Mouse (Mus musculus) retina, embryonic 14.5 days (tissue): ENCODE data around the gene Tor4a.

Experiments
- DNase-seq: peaks from one replicate; pipeline ENCODE4 v3.0.0-alpha.2; 2015; ENCODE audit warnings: low spot score

Tor4a gene

DNA sequence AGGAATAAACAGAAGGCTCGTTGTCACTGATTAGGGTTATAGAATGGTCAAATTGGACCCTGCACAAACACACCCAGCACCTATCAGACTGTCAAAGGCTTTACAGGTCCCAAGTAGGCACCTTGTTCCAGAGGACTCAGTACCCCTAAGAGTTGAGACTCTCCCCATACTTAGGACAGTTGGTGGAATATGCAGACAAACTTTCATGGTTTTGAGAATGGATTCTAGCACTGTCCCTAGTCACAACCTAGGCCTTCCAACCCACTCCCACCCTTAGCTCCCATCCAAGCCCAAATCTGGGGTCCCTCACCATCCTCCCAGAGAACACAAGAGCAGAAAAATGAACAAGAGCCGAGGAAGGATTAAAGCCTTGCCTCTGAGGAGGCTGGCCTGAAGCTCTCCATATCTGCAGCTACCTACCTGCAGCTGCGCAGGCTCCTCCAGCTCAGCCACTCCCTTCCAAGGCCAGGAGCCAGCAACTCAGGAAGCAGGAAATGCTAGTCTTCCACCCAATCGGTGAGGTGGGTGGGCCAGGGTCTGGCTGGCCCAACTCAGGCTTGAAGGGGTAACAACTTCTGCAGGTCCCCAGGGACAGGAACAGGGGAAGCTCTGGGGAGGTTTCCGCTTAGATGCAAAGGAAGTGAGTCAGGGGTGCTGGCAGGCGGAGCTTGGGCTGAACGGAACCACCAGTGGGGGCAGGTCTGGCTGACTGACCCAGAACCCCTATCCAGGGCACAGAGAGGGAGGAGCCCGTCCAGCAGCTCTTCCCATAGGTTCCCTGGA lies at the start of gene Tor4a:
Tor4a (minus strand) TSS at position 715 of the 783 bp plus-strand sequence.
- DNase-seq, result peak; percentile 15

DNA sequence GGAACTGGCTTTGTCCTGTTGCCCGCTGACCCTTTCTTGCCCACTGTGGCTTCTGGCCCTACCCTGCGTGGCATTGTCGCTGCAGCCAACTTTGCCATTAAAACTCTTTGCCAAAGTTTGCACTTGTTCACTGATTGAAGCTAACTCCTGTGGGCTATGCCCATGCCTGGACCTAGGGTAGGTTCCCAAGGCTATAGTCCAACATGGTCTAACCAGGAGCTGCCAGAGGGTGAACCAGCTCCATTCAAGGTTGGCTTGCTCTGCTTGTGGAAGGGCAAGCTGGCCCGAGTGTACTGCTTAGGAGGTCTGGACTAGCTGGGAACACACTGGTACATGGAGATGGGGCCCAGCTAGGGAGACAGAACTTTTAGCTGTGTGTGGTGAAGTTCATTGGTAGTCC lies 47.5 kb upstream of the Tor4a start:
- no peak for DNase-seq

DNA sequence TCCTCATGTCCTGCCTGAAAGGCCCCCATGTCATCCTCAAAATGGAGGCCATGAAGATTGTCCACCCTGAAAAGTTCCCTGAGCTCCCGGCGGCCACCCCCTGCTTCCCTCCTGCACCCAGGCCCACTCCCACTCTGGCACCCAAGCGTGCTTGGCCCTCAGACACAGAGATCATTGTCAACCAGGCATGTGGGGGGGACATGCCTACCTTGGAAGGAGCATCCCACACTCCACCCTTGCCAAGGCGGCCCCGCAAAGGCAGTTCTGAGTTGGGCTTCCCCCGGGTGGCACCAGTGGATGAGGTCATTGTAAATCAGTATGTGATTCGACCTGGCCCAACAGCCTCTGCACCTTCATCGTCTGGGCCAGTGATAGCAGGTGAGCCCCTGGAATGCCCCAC lies 46.7 kb upstream of the Tor4a start:
- no peak for DNase-seq

DNA sequence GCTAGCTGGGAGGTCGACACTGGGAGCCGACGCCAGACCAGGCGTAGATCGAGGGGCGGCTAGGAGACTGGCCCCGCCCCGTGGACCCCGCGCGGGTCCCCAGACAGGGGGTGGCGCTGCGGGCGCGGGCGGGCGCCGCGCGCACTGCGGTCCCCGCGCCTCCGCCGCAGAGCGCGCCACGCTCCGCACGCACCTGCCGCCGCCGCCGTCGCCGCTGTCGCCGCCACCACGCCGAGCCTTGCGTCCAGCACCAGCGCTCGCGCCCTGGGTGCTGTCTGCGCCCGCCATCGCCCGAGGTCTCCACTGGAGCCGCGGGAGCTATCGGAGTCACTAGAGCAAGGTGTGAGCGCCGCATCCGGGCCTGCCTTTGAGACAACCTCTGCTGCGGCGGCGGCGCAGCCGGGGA lies 45.4 kb upstream of the Tor4a start, which contains the start of the genes Rnf208 and Cysrt1:
Rnf208 (plus strand) TSS at position 155 of the 406 bp plus-strand sequence.
Cysrt1 (minus strand) TSS at position 352 of the 406 bp plus-strand sequence.
- peak; percentile 62 for DNase-seq

DNA sequence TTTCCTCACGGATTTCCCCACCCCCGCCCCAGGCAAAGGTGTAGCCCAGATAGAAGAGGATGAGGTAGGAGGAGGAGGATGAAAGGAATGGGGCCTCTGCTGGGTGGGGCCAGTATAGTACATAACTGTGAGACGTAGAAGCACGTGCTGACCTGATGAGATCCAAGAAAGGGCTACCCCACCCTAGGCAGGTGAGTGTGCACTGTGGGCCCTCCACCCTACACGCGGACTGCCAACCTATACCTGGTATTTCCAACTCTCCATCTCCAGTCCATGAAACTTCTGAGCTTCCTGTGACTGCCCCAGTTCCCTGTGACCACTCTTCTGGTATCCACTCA lies 44.7 kb upstream of the Tor4a start:
- no peak for DNase-seq

DNA sequence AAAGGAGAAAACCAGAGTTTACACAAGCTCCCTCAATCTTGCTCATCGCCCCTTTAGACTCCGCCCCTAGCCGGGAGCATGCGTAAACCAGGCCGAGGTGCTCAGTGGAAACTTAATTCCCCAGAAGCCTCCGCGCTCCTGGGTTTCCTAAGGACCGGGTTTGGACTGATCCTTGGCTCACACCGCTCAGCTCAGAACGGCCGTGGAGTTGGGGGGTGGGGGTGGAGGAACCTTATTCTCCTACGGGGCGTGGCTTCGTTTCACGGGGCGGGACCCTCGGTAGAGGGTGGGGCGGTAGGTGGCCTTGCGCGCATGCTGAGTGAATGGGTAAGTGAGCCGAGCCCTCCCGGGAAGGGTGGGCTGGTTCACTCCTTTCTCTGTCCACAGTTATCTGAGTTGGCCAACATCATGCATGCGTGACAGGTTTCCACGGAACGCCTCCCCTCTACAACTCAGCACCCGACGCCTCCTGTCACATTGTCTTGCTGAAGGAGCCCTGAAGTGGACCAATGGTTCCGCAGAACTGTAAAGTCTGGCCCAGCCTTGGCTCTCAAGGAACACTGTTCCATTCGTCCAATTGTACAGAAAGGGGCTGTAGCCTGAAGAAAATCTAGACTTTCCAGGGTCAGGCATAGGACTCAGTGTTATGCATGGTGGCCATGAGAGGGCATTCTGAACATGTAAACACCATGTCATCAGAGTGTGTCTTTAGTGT lies 44.2 kb upstream of the Tor4a start:
- peak; percentile 82 for DNase-seq

DNA sequence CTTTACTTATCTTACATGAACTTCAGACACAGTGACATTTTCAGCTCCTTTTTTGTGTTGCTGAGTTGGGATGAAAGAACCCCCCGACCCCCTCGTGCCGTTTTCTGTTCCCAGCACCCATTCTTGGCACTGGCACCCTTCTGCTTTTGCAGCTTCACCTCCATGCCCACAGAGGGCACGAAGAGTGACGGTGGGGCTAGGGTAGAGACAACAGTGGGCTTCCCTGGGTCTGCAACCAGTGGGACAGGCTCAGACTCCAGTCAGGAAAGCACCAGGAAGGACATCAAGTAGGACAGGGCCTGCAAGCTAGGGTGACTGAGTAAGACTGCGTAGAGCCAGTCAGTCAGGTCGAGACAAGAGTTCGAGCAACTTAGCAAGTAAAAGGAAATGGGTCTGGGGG lies 43.6 kb upstream of the Tor4a start:
- DNase-seq, result no peak

DNA sequence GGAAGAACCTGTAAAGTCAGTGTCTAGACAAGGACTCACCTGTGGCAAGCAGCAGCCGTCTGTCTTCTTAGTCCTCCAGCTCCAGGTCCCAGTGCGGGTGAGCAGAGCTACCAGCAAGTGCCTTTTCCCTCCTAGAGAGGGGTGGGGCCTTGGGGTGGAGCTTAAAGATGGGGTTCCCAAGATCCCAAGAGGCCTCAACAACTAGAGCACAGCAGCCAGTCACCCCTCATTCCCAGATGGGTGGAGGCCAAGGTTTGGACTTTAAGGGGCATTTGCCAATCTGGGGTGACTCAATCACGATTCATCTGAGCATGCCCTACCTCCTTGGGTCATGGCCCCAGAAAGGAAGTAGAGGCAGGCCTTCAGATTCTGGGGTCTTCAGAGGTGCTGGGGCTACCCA lies 43.1 kb upstream of the Tor4a start:
- no peak for DNase-seq

DNA sequence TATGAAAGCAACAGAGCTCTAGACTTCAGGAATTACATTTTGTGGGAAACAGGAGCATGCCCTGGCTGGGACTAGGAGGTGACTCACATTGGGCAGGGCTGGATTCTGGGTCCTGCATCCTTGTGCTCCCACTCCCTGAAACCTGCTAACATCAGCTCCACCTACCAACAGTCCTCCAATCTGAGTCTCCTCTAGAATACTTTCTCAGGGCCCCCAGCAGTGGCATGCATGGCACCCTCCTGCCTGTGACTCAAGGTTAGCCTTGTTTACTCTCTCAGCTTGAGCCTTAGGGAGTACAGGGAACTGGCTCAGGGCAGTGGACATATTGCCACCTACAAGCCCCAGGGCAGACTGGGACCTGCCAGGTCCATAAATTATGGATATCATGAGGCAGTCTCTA lies 41.4 kb upstream of the Tor4a start:
- DNase-seq, result no peak

DNA sequence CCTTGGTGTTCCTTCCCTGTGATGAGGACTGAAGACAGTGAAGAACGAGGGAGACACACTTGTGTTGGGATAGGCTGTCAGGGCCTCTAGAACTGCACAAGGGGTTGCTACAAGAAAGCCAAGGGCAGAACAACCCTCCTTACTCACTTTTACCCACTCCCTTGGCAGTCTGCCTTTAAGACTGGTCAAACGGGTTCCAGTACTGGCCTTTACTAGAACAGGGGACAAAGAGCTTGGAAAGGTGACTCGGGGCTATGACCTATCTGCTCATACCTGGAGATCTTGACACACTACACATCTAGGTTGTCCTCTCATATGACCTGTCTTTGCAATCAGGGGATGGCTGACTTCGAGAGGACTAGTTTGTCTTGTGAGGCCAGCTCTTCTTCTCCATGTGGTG lies 40.8 kb upstream of the Tor4a start:
- DNase-seq, result no peak

DNA sequence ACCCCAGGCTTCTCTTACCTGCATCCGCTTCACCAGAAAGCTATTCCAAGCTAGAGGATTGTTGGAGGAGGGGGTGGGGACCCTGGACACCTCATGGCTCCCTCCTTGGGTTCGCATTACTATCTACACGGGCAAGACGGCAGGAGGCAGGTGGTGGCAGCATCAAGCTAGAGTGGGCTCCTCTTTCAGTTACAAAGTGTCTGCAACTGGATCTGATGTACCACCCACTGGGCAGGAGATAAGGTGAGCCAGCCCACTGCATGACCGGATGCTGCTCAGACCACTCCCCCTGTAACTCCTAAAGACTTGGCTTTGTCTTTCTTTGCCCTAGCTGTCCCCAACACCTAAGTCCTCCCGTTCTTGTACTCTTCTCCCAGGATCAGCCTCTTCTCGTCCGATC lies 39.9 kb upstream of the Tor4a start, which contains the start of gene Rnf224:
Rnf224 (minus strand) TSS at position 174 of the 400 bp plus-strand sequence.
- DNase-seq, result no peak

DNA sequence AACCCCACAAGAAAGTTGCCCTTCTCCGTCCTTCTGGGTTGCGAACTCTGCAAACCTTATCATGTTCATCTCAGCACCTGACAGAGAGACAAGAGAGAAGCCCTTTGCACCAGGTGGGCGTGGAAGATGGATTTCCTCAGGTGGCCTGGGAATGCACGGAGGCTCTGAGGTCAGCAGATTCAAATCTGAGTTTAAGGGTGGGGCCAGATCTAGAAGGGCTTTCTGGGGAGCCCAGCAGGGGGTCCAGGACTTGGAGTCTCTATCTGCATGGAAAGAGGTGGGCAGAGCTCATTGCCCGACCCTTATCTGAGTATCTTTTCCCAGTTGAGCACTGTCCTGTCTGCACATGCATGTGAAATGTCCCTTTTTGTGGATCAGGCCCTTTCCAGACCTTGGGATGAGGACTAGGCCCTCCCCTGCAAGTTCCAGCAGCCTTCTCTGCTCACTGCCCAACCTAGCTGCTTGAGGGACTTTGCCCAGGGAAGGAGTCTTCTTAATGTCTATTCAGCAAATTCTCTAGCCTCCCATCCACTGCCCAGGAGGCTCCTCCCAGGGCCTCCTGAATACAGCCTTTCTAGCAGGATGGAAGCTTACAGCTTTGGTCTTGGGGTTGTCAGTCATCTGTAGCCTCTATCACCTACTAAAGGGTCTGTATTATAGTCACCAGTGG lies 38.0 kb upstream of the Tor4a start:
- DNase-seq, result no peak

DNA sequence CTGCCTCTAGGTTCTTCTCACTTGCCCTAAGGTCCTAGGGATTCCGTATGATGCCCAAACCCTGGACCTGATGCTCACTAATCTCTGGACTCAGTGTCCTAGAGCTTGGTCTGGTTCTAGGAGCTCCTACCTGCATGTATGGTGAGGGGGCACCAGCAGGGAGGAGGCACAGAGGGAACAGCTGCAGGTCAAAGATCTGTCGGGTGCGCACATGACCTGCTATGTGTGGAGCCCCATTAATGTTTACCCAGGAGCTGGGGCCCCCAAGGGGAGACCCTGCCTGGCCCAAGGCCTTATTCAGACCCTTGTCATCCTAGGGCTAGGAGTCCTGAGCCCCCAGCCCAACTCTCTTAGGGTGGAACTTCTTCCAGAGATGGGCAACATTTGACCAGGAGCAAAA lies 37.4 kb upstream of the Tor4a start, which contains the start of gene Slc34a3:
Slc34a3 (minus strand) TSS at position 315 of the 400 bp plus-strand sequence.
- no peak for DNase-seq

DNA sequence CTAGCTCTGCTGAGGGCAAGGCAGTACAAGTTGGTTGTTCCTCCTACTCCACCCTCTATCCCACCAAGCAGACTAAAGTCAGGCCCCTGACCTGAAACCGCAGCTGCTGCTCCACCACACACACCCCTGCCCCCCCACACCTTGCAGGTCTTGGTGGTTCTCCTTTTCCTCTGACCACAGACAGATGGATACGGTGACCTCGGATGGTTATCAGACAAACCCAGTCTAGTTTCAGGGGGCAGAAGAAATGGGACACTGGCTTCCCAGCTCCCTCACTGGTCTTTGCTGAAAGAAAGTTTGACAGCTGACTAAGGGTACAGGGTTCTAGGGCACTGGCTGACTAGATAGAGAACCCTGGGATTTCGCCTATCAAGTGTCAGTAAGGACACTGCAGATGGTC lies 36.7 kb upstream of the Tor4a start:
- no peak for DNase-seq

DNA sequence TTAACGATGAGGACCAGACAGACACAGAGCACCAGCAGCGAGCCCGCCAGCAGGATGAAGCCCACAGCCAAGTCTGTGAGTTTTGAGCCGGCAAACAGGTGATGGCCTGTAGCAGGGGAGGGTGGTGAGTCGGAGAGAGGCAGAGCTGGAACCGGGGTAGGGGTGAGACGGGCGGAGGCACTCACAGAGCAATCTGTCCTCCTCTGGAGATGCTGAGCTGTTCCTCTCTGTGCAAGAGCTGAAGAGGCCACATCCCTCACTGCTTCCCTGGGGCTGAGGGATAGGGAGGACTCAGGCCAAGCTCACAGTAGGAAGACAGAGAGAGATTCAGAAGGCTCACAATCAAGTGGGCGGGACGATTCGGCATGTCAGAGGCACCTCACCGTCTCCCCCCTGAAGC lies 34.4 kb upstream of the Tor4a start:
- DNase-seq, result no peak

DNA sequence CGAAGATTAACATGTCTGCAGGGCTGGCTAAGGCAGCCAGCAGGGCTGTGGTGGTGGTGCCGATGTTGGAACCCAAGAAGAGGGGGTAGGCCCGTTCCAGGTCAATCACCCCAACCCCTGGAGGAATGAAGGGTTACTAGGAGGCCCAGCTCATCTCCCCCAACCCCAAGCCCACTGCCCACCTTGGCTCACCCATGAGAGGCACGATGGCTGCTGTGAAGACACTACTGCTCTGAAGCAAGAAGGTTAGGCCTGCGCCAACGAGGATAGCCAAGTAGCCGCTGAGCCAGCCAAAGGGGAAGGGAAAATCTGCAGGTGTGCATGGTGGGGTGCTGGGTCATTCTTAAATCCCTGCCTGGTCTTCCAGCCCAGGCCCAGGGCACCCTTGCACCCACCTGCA lies 33.9 kb upstream of the Tor4a start:
- DNase-seq, result no peak

DNA sequence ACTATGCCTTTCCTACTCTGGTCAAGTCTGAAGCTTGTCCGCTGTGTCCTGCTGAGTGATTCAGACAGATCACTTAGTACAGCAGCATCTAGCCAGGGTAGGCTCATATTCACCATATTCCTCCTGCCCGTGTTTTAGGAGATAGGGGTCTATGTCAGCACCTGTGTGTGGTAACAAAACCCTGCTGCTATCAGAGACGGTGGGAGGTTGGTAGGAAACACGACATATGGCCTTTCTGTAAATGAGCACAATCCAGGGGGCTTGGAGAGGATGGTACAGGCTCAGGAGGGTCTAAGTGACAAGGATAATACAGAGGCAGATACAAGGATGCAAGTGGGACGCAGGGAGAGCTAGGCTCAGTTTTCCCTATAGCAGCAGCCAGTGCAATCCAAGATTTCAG lies 32.9 kb upstream of the Tor4a start:
- DNase-seq, result no peak

DNA sequence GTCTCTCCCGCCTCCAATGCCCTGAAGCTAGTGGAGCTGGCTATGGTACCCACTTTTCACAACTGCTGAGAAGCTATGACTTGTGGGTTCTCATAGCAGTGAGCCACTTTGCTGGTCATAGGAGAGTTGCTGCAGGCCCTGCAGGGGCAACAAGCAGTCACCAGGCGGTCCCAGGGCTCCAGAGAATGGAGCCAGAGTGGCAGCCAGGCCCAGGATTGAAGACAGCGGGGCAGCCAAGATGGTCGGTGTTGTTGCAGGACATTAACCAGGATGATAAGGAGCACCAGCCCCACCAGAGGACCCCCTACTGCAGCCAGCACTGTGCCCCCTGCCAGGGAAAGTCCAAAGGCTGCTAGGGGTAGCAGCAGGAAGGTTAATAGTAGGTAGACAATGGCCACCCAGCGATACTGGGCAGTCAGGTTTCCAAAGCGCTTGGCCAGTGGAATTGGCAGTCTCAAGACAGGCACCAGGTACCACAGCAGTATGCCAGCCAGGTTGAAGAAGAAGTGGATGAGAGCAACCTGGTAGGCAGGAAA lies 32.4 kb upstream of the Tor4a start:
- DNase-seq, result no peak

DNA sequence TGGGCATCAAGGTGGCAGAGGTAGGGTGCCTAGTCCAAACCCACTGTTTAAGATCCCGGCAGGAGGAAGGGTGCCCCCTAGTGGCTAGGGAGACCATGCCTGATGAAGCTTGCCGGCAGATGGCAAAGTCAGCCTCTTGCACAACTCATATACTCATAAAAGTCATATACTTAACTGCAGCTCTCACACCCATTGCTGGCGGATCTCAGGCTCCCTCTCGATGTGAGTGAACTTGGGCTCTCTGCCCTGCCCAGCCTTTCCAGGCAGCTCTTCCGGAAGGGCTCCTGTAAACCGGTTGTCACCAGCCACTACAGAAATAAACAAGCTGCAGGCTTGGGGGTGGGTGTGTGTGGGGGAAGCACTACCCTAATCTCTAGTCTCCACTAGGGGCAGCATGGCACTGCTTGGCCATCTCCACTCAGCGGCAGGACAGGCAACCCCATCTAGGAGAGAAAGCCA lies 31.8 kb upstream of the Tor4a start:
- DNase-seq, result peak; percentile 93

DNA sequence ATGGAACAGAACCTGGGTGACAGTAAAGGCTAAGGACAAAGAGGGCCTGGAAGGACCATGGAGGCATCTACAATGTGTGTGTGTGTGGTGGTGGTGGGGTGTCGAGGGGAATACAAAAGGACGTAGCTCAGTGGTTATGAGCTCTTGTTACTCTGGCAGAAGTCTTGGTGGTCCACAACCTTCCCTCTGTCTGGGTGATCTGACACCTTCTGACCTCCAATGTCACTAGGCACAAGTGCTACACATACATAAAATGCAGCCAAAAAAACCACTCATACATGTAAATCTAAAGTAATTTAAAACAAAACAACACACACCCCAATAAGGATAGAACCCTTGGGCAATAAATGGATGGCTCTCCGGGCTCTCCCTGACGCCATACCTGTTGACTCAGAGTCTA lies 30.7 kb upstream of the Tor4a start:
- DNase-seq, result no peak

DNA sequence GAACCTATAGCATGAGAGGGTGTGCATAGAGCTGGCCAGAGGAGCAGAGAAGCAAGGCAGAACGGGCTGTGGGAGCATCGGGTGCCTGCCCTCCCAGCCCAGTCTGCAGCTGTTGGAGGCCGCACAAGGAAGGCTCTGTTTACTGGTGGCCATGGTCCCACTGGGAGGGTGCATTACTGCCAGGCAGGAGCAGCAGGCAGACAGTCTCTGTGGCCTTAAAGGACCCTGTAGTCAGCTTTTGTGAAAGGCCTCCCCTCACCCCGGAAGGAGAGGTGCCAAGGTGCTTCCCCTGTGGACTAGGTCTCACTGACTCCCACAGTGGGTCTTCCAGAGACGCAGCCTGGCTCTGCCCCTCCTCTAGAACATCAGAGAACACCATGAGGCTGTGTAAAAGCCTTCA lies 30.2 kb upstream of the Tor4a start:
- DNase-seq, result no peak

DNA sequence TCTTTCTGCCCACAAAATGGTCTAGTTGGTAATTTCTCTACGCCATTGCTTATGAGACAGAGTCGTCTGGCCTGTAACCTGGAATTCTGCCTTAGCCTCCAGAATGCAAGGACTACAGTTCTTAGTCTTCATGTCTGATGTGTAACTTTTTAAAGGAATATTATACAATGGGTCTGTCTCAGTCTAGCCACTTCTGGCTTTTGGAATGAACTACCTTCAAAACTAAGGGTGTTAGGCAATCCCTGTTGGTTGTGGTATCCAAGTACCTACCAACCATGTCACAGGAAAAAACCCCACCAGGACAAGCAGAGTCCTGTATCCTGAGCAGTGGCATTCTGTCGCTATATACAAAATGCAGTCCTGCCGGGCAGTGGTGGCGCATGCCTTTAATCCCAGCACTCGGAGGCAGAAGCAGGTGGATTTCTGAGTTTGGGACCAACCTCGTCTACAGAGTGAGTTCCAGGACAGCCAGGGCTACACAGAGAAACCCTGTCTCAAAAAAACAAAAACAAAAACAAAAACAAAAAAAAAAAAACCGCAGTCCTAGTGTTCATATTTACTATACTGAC lies 29.2 kb upstream of the Tor4a start:
- no peak for DNase-seq
